Mouse (Mus musculus) bone marrow, adult 2 months (tissue): ENCODE results near the gene Atg4d.

Source experiments
- CTCF ChIP-seq: fragments of 200-500 bp; IDR thresholded peaks from 2 replicates; pipeline ENCODE4 v1.5.1; 2011; ENCODE audit warnings: low read length, control low read depth; ENCODE audit not compliant: control insufficient read depth, insufficient read depth
- POLR2A ChIP-seq: fragments of 200-500 bp; IDR thresholded peaks from 2 replicates; pipeline ENCODE4 v1.6.1; 2011; ENCODE audit warnings: low read depth, mild to moderate bottlenecking, control low read depth, low read length, borderline replicate concordance; ENCODE audit not compliant: control insufficient read depth

DNA sequence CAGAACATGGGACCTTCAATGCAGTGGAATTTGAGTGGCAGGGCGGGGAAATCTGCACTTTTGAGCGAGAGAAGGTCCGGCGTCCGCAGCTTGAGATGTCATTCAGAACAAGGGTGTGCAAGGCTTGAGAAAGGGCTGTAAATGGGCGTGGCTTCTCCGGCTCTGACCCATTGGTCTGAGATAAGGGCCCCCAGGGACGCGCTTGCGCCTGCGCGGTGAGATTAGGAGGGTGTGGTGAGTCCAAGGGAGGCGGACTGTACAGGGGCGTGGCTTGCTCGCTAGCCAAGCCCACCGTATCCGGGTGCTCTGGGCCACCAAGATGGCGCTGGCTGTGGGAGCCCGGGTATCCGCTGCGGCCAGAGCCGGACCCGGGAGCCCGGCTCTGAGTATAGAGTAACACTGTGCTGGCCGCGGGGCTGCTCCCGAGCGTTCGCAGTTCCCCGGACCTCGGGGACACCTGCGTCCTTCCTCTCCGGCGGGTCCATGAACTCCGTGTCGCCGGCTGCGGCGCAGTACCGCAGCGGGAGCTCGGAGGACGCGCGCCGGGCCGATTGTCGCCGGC is at the start of gene Atg4d:
- no peak for TF ChIP-seq CTCF
- peak; percentile 97; the same call in 1 of the 2 replicates for TF ChIP-seq POLR2A
